Mouse (Mus musculus): ENCODE measurements around the gene Pkdrej.

DNA sequence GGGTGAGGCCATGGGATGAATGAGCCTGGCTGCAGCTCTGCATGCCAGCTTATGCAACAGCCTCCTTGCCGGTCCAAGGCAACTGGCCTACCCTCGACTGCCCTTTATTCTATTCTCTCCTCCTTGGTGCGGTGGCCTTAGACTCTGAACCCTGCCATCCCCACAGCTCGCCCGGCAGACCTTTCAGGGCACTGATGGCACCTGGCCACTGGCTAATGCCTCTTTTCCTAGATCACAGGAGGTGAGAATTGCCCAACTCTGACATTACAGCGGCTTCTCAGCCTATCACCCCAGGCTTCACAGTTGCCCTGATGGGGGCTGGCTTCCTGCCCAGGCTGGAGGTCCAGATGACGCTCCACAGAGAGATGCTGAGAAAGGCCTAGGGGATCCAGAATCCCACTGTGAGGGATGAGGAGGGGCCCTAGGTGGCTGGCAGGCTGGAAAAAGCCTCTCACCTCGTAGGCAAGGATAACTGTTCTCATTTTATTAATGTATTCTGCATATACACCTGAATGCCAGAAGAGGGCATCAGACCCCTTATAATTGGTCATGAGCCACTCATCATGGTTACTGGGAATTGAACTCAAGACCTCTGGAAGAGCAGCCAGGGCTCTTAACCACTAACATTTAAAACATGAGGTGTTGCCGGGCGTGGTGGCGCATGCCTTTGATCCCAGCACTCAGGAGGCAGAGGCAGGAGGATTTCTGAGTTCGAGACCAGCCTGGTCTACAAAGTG is 30.3 kb upstream of the Pkdrej start:
- TF ChIP-seq GATA1 (IDR thresholded peaks at IDR 0.05; ENCODE audit: borderline replicate concordance, low read length) (no peak), FLI1 (IDR thresholded peaks at IDR 0.05; ENCODE audit: low read length) (no peak)
